Mouse (Mus musculus) intestine, postnatal 0 days (tissue): Measurements from ENCODE around the gene Tlk2. TPM values are rescaled to one million over a fixed set of nuclear protein-coding genes. Genes with fewer than 3 reads are reported as not detected.

Experiments
- ATAC-seq: fragments of 200-750 bp; cut with Nextera tagmentation; 2 replicates; pipeline ENCODE4 v1.8.0; 2017; ENCODE audit warnings: mild to moderate bottlenecking, moderate TSS enrichment, moderate library complexity
- H3K27ac ChIP-seq: fragments of 300-500 bp; sonication (generic); 2 replicates; pipeline ENCODE4 v1.5.1; 2014; ENCODE audit warnings: mild to moderate bottlenecking, low read depth, low read length, moderate library complexity
- H3K27me3 ChIP-seq: fragments of 300-500 bp; sonication (generic); replicated peaks from 2 replicates; pipeline ENCODE4 v1.6.1; 2014; ENCODE audit warnings: low read length, mixed read lengths; ENCODE audit not compliant: control insufficient read depth, insufficient read depth
- H3K36me3 ChIP-seq: fragments of 300-500 bp; sonication (generic); 2 replicates; pipeline ENCODE4 v1.6.1; 2014; ENCODE audit warnings: mild to moderate bottlenecking, moderate library complexity; ENCODE audit not compliant: control insufficient read depth, insufficient read depth
- H3K4me1 ChIP-seq: fragments of 300-500 bp; sonication (generic); replicated peaks from 2 replicates; pipeline ENCODE4 v1.6.1; 2014; ENCODE audit warnings: antibody characterized with exemption, low read length, mixed read lengths; ENCODE audit not compliant: control insufficient read depth, insufficient read depth
- H3K4me2 ChIP-seq: fragments of 300-500 bp; sonication (generic); replicated peaks from 2 replicates; pipeline ENCODE4 v1.6.1; 2014; ENCODE audit warnings: low read depth, mild to moderate bottlenecking, moderate library complexity
- H3K4me3 ChIP-seq: fragments of 300-500 bp; sonication (generic); 2 replicates; pipeline ENCODE4 v1.5.1; 2014; ENCODE audit warnings: low read depth, low read length
- H3K9ac ChIP-seq: fragments of 300-500 bp; sonication (generic); 2 replicates; pipeline ENCODE4 v1.6.1; 2014; ENCODE audit warnings: mild to moderate bottlenecking, low read depth, low read length
- H3K9me3 ChIP-seq: fragments of 300-500 bp; sonication (generic); 2 replicates; pipeline ENCODE4 v1.6.1; 2016; ENCODE audit warnings: mixed run types; ENCODE audit not compliant: control insufficient read depth
- CTCF ChIP-seq: sonication (generic); IDR thresholded peaks from 2 replicates; pipeline ENCODE4 v1.5.1; 2016; ENCODE audit warnings: low read depth, mild to moderate bottlenecking, control low read depth, antibody characterized with exemption, moderate library complexity
- WGBS: fragments of 180-500 bp; shearing (Covaris S2); extraction: QIAGEN DNeasy Blood & Tissue Kit; methylation state at CpG from one replicate; pipeline ENCODE4 v1.1.7; 2014; 5-methylcytosine and 5-hydroxymethylcytosine counted together
- polyA plus RNA-seq: library from polyadenylated mRNA; unstranded; fragments of >200 nt; fragmentation: Nextera tagmentation; extraction: Ambion mirVana; gene quantifications from 2 replicates; pipeline ENCODE4 v1.2.1, GENCODE M21; 2015

Tlk2 gene
- polyA plus RNA-seq, 1 experiment from 2014 or later, result 8.8 TPM

- no peak for ATAC-seq
- Histone ChIP-seq H3K4me3 (no peak overlapping the region), H3K27ac (no peak overlapping the region), H3K9ac (no peak overlapping the region), H3K9me3 (no peaks in the 10 kb centered on the region), H3K36me3 (no peaks in the 10 kb centered on the region), H3K27me3 (no peaks in the 10 kb centered on the region), H3K4me1 (no peaks in the 10 kb centered on the region), H3K4me2 (no peak overlapping the region)
- 29% methylated on average over 17 of the region's 19 CpGs for WGBS
- TF ChIP-seq CTCF, result no peak
Measured at GRCm38 (mm10) chr11:105151226-105152016, 27.2 kb upstream of the Tlk2 start.

GRCm38 (mm10) chr11:105152017-105152300 is 26.6 kb upstream of the Tlk2 start:
- H3K4me2 ChIP-seq, result no peak overlapping the region
- WGBS, result 62% methylated on average over 3 of the region's 4 CpGs
- H3K27ac ChIP-seq, result no peak overlapping the region
- no peaks in the 10 kb centered on the region for H3K27me3 ChIP-seq
- H3K4me3 ChIP-seq, result no peak overlapping the region
- no peak overlapping the region for H3K9ac ChIP-seq
- H3K4me1 ChIP-seq, result no peaks in the 10 kb centered on the region
- ATAC-seq, result no peak
- TF ChIP-seq CTCF, result no peak
- H3K36me3 ChIP-seq, result no peaks in the 10 kb centered on the region
- no peaks in the 10 kb centered on the region for H3K9me3 ChIP-seq

GRCm38 (mm10) chr11:105152357-105152899 is 26.2 kb upstream of the Tlk2 start:
- ATAC-seq, result no peak
- Histone ChIP-seq H3K4me2 (no peak overlapping the region), H3K4me3 (no peak overlapping the region), H3K36me3 (no peaks in the 10 kb centered on the region), H3K9me3 (no peaks in the 10 kb centered on the region), H3K4me1 (no peaks in the 10 kb centered on the region), H3K27ac (no peak overlapping the region), H3K27me3 (no peaks in the 10 kb centered on the region), H3K9ac (no peak overlapping the region)
- 76% methylated on average over 11 of the region's 11 CpGs for WGBS
- no peak for TF ChIP-seq CTCF

GRCm38 (mm10) chr11:105153068-105153833 is 25.4 kb upstream of the Tlk2 start:
- WGBS, result 36% methylated on average over 12 of the region's 12 CpGs
- no peak overlapping the region for H3K9ac ChIP-seq
- peak; percentile 50 for ATAC-seq

GRCm38 (mm10) chr11:105155915-105156314 is 22.7 kb upstream of the Tlk2 start:
- no peaks in the 10 kb centered on the region for H3K36me3 ChIP-seq
- H3K9me3 ChIP-seq, result no peaks in the 10 kb centered on the region
- no peak overlapping the region for H3K4me2 ChIP-seq
- no peak overlapping the region for H3K9ac ChIP-seq
- no peak for TF ChIP-seq CTCF
- no peaks in the 10 kb centered on the region for H3K4me1 ChIP-seq
- ATAC-seq, result peak; percentile 58
- no peaks in the 10 kb centered on the region for H3K27me3 ChIP-seq
- WGBS, result 39% methylated on average over 4 of the region's 4 CpGs
- no peak overlapping the region for H3K4me3 ChIP-seq
- H3K27ac ChIP-seq, result no peak overlapping the region

More at GRCm38 (mm10) chr11:105153068-105153833, 25.4 kb upstream of the Tlk2 start:
- Histone ChIP-seq H3K27ac (no peak overlapping the region), H3K4me3 (no peak overlapping the region), H3K9me3 (no peaks in the 10 kb centered on the region), H3K27me3 (no peaks in the 10 kb centered on the region), H3K4me1 (no peaks in the 10 kb centered on the region), H3K4me2 (no peak overlapping the region), H3K36me3 (no peaks in the 10 kb centered on the region)
- no peak for TF ChIP-seq CTCF

- no peak for TF ChIP-seq CTCF
- Histone ChIP-seq H3K36me3 (no peaks in the 10 kb centered on the region), H3K27me3 (no peaks in the 10 kb centered on the region), H3K4me1 (no peaks in the 10 kb centered on the region), H3K9me3 (no peaks in the 10 kb centered on the region), H3K4me2 (no peak overlapping the region), H3K27ac (no peak overlapping the region), H3K4me3 (no peak overlapping the region), H3K9ac (no peak overlapping the region)
- 85% methylated on average over 19 of the region's 19 CpGs for WGBS
- no peak for ATAC-seq
Measured at GRCm38 (mm10) chr11:105156748-105157267, 21.8 kb upstream of the Tlk2 start.
